Mouse (Mus musculus) lung, postnatal 36 days (tissue): ENCODE results near the gene Coq10a.
A peak's percentile ranks its signal among the peaks of the same experiment; 100 is the strongest.
"Not testable (repeated sequence)": the region's sequence is repeated elsewhere in the genome, so short reads cannot be mapped to it uniquely, and the experiment has no call there.

Source experiments
- DNase-seq: peaks from one replicate; pipeline ENCODE4 v3.0.0; 2022; ENCODE audit warnings: mixed read lengths

Gene Coq10a

GRCm38 (mm10) chr10:128340257-128340656 is 28.5 kb downstream of the Coq10a start:
- no peak for DNase-seq

- DNase-seq, result no peak
Observed at GRCm38 (mm10) chr10:128338948-128339347, 29.8 kb downstream of the Coq10a start.

- DNase-seq, result no peak
Observed at GRCm38 (mm10) chr10:128338415-128338814, 30.4 kb downstream of the Coq10a start.

GRCm38 (mm10) chr10:128337306-128338181 is 31.3 kb downstream of the Coq10a start, which contains the start of gene Cs:
TSS of gene Cs (plus strand) at chr10:128337734.
- DNase-seq, result peak; percentile 98

GRCm38 (mm10) chr10:128336597-128336996 is 32.2 kb downstream of the Coq10a start:
- DNase-seq, result no peak

- DNase-seq, result no peak
Observed at GRCm38 (mm10) chr10:128336195-128336594, 32.6 kb downstream of the Coq10a start.

GRCm38 (mm10) chr10:128335582-128335981 is 33.2 kb downstream of the Coq10a start:
- peak; percentile 93 for DNase-seq

GRCm38 (mm10) chr10:128332358-128333249 is 36.2 kb downstream of the Coq10a start:
- not testable (repeated sequence) for DNase-seq

- no peak for DNase-seq
Observed at GRCm38 (mm10) chr10:128327610-128328009, 41.2 kb downstream of the Coq10a start.

- DNase-seq, result no peak
Observed at GRCm38 (mm10) chr10:128326825-128327224, 42.0 kb downstream of the Coq10a start.

GRCm38 (mm10) chr10:128323516-128323915 is 45.3 kb downstream of the Coq10a start:
- DNase-seq, result no peak

GRCm38 (mm10) chr10:128322141-128323108 is 46.4 kb downstream of the Coq10a start, which contains the start of gene Cnpy2:
TSS of gene Cnpy2 (plus strand) at chr10:128322459.
- peak; percentile 88 for DNase-seq

GRCm38 (mm10) chr10:128321641-128322040 is 47.2 kb downstream of the Coq10a start:
- DNase-seq, result no peak

- no peak for DNase-seq
Observed at GRCm38 (mm10) chr10:128315578-128315977, 53.2 kb downstream of the Coq10a start.
